Mouse (Mus musculus) cerebellum, postnatal 14 days (tissue): ENCODE measurements around the gene Vezf1.

Source experiments
- DNase-seq, 2 experiments: peaks; one replicate each; pipeline ENCODE4 v3.0.0; 2021; ENCODE audit warnings: mixed read lengths in 2 of 2

Gene Vezf1

GRCm38 (mm10) chr11:88126306-88126793 lies 58.3 kb downstream of the Vezf1 start:
- no peak for DNase-seq

GRCm38 (mm10) chr11:88128461-88128860 lies 60.4 kb downstream of the Vezf1 start:
- no peak for DNase-seq

DNA sequence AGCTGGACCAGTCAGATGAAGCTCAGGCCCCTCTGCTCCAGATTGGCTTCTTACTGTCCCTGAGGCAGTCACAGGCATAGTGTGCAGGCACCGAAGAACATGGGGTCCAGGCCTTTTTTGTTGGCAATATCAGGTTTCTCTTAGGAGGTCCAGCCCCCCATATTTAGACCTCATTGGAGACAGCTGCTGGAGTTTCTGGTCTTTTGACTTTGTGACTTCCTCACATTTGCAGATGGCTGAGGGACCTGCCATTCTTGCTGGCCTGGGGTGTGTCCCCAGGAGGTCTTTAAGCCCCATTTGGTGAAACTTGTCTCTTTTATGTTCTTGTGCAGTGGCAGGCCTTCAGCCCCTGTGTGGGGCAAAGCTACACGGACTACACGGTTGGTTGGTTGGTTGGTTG lies 61.2 kb downstream of the Vezf1 start:
- no peak for DNase-seq

- DNase-seq, result peak; percentile 61 to 62
Measured at GRCm38 (mm10) chr11:88129935-88130334, 61.9 kb downstream of the Vezf1 start.

DNA sequence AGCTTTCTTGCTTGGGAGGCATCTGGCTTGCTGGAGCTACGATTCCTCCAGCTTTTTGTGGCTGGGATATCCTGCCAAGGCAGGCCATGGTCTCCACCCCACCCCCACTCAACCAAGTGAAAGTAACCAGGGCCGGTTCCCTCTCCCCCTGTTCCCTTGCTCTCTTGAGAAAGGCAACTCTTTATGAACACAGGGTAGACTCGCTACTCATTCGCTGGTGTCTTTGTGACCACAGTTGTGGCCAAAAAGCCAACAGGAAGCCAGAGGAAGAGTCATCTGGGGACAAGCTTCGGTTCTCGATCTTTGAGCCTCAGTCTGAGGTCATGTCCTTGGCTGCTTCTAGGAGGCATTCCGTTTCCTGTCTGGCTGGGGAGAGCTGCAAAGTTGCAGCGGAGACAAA lies 63.8 kb downstream of the Vezf1 start:
- peak in 1 of 2 experiments; percentile 49 for DNase-seq
